Mouse (Mus musculus) olfactory bulb, adult 2 months (tissue): ENCODE measurements around the gene Apba1. TPM values are rescaled to one million over a fixed set of nuclear protein-coding genes. Genes with fewer than 3 reads are reported as not detected.

Experiments
- H3K27ac ChIP-seq: fragments of 200-500 bp; 2 replicates; pipeline ENCODE4 v1.5.1; 2012; ENCODE audit warnings: low read depth, low read length; ENCODE audit not compliant: insufficient read depth
- H3K4me1 ChIP-seq: fragments of 200-500 bp; 2 replicates; pipeline ENCODE4 v1.6.1; 2012; ENCODE audit warnings: low read length; ENCODE audit not compliant: control insufficient read depth, insufficient read depth
- H3K4me3 ChIP-seq: fragments of 200-500 bp; 2 replicates; pipeline ENCODE4 v1.5.1; 2012; ENCODE audit warnings: mild to moderate bottlenecking, low read depth, low read length, moderate library complexity; ENCODE audit not compliant: insufficient read depth
- CTCF ChIP-seq: fragments of 200-500 bp; IDR thresholded peaks from 2 replicates; pipeline ENCODE4 v1.5.1; 2012; ENCODE audit warnings: low read depth, mild to moderate bottlenecking, low read length, moderate library complexity; ENCODE audit not compliant: insufficient read depth
- POLR2A ChIP-seq: fragments of 200-500 bp; IDR thresholded peaks from 2 replicates; pipeline ENCODE4 v1.6.1; 2012; ENCODE audit warnings: mild to moderate bottlenecking, low read depth, low read length, moderate library complexity; ENCODE audit not compliant: insufficient read depth
- WGBS: fragments of 180-500 bp; shearing (Covaris S2); methylation state at CpG from one replicate; pipeline ENCODE4 v1.1.7; 2018; 5-methylcytosine and 5-hydroxymethylcytosine counted together
- polyA plus RNA-seq: library from polyadenylated mRNA; stranded (reverse); fragments of >200 nt; gene quantifications from 2 replicates; pipeline ENCODE4 v1.2.4, GENCODE M21; 2012; ENCODE audit warnings: low replicate concordance; ENCODE audit not compliant: missing spikeins, insufficient read depth, insufficient read length

Gene Apba1
- 45.8 TPM in 1 of 2 replicates, not detected in the other for polyA plus RNA-seq

DNA sequence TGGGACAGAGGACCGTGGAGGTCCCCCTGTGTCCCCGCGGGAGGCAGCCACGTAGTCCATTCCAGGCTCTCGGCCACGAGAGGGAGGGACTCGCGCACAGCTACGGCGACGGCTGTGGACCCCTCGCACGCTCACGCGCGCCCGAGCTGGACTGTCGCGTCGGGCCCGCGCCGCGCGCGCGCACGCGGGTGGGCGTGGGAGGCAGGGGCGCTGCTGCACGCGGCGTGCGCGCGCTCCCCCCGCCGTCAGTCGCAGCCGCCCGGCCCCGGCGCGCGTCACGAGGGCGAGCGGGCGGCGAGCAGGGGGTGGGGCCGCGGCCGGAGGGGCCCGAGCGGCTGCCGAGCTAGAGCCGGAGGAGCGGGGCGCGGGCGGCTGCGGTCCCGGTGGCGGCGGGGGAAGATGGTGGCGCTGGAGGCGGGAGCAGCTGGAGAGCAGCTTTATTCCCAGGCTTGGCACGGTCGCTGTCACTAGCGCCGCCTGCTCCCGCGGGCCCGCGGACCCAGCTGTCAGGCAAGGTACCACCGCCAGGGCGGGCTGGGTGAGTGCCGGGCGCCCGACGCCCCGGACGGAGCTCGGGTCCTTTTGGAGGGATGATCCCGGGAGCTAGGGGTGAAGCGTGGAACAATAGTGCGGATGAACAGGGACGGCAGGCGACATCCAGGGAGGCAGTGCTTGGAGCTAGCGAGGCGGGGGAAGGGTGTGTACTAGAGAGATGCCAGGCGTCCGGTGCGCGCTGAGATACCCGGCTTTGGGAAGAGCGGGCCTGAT lies at the start of gene Apba1:
Gene Apba1 (plus strand): TSS at position 334 of the 768 bp plus-strand sequence.
- peak; percentile 68; the same call in 1 of the 2 replicates for TF ChIP-seq CTCF
- peak; percentile 29; the same call in 1 of the 2 replicates for TF ChIP-seq POLR2A
- WGBS, result under 1% methylated on average over 98 of the region's 98 CpGs
- Histone ChIP-seq H3K4me3 (peak within 1 kb of the TSS; percentile 80), H3K4me1 (peaks cover 2% of the 10 kb centered on the region; the same call in 1 of the 2 replicates), H3K27ac (peak within 1 kb of the TSS; percentile 95)

DNA sequence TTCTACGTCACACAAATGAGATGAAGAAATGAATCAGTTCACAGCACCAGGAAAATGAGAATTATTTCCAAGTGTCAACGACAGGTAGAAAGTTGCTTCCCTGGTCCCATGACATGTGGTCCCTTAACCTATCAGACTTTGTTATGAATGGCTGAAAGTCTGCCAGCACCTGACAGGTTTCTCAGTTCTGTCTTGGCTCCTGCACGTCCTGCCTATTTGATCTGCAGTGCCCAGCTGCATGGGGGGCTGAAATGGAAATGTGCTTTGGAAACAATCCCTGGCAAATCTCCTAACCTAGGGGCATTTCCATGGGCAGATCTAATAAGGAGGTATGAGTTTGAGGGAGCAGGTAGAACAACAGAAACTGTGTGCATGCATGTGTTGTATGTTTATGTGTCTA lies 12.2 kb upstream of the Apba1 start:
- no peak overlapping the region for H3K4me3 ChIP-seq
- no peak overlapping the region for H3K27ac ChIP-seq
- 71% methylated on average over 3 of the region's 3 CpGs for WGBS
- no peak for TF ChIP-seq POLR2A
- no peak for TF ChIP-seq CTCF
- H3K4me1 ChIP-seq, result no peaks in the 10 kb centered on the region

- Histone ChIP-seq H3K4me3 (no peak overlapping the region), H3K27ac (no peak overlapping the region), H3K4me1 (peaks cover 2% of the 10 kb centered on the region; the same call in 1 of the 2 replicates)
- 16% methylated on average over 7 of the region's 7 CpGs for WGBS
- TF ChIP-seq CTCF, result no peak
- no peak for TF ChIP-seq POLR2A
Observed at GRCm38 (mm10) chr19:23757011-23757410, 1.7 kb upstream of the Apba1 start.

GRCm38 (mm10) chr19:23757961-23758553 lies 630 bp upstream of the Apba1 start:
- peak; percentile 99 for TF ChIP-seq CTCF
- no peak; the same call in 1 of the 2 replicates for TF ChIP-seq POLR2A
- peaks cover 2% of the 10 kb centered on the region; the same call in 1 of the 2 replicates for H3K4me1 ChIP-seq
- H3K4me3 ChIP-seq, result peak overlapping the region; percentile 80
- H3K27ac ChIP-seq, result peak overlapping the region; percentile 95
- under 1% methylated on average over 40 of the region's 40 CpGs for WGBS

DNA sequence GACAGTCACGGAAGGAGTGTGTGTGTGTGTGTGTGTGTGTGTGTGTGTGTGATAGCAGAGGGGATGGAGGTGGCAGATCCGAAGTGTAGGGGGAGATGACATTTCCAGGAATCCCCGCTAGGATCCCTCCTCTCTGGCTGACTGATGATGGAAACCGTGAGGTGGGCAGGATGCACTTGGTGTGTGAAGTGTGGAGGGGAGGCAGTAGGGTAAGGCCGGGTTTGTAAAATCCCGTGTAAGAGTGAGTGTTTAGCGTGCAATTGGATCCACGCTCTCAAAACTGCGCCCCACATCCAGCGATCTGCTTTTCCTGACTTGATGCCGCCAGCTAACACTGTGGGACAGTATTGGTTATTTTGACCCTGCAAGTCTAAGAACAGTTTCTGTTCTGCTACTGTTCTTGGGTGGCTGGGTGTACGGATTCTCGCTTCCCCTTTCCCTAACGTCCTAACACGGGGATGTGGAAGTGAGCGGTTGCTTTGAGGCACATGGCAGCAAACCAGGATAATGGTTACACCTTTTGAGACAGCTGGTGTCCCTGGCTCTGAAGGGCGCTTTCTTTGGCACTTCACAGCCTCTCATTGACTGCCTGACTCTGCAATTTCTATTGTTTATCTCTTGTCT lies 747 bp downstream of the Apba1 start:
- WGBS, result 1% methylated on average over 17 of the region's 17 CpGs
- TF ChIP-seq CTCF (no peak), POLR2A (no peak)
- Histone ChIP-seq H3K27ac (peak overlapping the region; percentile 46; the same call in 1 of the 2 replicates), H3K4me3 (peak overlapping the region; percentile 80), H3K4me1 (peaks cover 2% of the 10 kb centered on the region; the same call in 1 of the 2 replicates)

DNA sequence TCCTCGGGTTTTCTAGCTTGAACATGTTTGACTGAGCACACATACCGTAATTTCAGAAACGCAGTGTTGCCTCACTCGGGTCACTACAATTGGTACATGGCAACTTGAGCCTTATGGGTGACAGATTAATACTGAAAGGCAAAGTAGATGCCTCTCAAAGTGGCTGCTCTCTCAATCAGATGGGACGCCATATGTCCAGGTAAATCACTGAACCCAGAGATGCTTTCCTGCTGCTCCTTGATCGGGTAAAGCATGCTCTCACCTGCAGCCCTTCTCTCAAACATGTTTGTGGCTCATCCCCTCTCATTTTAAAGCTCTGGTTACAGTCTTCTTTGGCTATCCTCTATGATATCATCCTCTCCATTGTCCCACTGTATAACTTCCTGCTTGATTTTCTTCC lies 4.7 kb downstream of the Apba1 start:
- TF ChIP-seq CTCF, result no peak
- TF ChIP-seq POLR2A, result no peak
- Histone ChIP-seq H3K4me1 (no peaks in the 10 kb centered on the region), H3K4me3 (no peak overlapping the region), H3K27ac (no peak overlapping the region)
- 90% methylated on average over 6 of the region's 6 CpGs for WGBS

- TF ChIP-seq CTCF, result no peak
- TF ChIP-seq POLR2A, result no peak
- H3K4me1 ChIP-seq, result no peaks in the 10 kb centered on the region
- WGBS, result 81% methylated on average over 2 of the region's 2 CpGs
- H3K4me3 ChIP-seq, result no peak overlapping the region
- H3K27ac ChIP-seq, result no peak overlapping the region
Observed at GRCm38 (mm10) chr19:23764051-23764450, 5.4 kb downstream of the Apba1 start.

DNA sequence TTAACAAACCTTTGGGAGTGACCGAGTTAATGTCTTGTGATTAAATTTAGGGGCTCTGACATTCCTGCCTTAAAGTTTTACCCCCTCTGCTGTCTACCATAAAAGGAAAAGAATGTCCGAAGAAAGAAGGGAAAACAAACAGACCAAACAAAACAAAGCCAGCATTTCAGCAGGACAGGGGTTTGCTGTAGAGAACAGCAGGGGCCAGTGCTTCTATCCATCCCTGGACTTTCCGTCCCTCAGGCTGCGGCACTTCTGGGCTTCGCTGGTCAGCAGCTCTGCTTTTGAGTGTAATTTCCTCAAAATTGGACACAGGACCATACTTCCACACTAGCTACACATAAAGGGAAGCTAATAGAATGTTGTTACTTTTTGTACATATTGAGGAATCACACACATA lies 10.2 kb downstream of the Apba1 start:
- WGBS, result 75% methylated on average over 5 of the region's 5 CpGs
- Histone ChIP-seq H3K4me1 (peaks cover 6% of the 10 kb centered on the region), H3K4me3 (no peak overlapping the region), H3K27ac (no peak overlapping the region)
- TF ChIP-seq CTCF (no peak), POLR2A (no peak)
